Mouse (Mus musculus): ENCODE results near the gene Tmem199. TPM values are rescaled to one million over a fixed set of nuclear protein-coding genes. Genes with fewer than 3 reads are reported as not detected.

Gene Tmem199
- polyA plus RNA-seq, 1 experiment = not detected

DNA sequence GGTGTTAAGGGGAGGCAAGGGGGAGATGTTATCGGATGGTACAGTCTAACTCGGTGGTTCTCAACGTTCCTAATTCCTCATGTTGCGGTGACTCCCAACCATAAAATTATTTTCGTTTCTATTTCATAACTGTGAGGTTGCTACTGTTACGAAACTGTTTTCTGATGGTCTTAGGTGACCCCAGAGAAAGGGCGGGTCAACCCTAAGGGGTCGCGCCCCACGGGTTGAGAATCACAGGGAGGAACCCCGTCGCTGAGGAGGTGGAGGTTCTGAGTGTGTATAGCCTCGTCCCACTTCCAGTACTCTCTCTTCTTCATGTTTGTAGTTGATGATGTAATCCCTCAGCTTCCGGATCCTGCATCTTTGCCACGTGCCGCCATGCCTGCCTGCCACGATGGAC lies 53.2 kb downstream of the Tmem199 start:
- Histone ChIP-seq H3K27ac (ENCODE audit: insufficient read depth, low read depth, low read length) (no peak overlapping the region), H3K4me3 (ENCODE audit: insufficient read depth, low read depth, low read length) (no peak overlapping the region), H3K4me1 (ENCODE audit: control insufficient read depth, insufficient read depth, low read length) (no peaks in the 10 kb centered on the region; the same call in 1 of the 2 replicates)
- TF ChIP-seq POLR2A (IDR thresholded peaks at IDR 0.05; ENCODE audit: insufficient read depth, low read depth, low read length) (no peak), CTCF (IDR thresholded peaks at IDR 0.05; ENCODE audit: insufficient read depth, low read depth, low read length) (no peak)
- WGBS = 84% methylated on average over 17 of the region's 17 CpGs

Other genes starting within 250 kb of the Tmem199 start
- gene BC030499, start 221.3 kb downstream of the Tmem199 start, polyA plus RNA-seq (2012; ENCODE audit: insufficient read depth, insufficient read length, low replicate concordance, missing spikeins) = not detected in 2 replicates
- gene Spag5, start 210.6 kb downstream of the Tmem199 start, polyA plus RNA-seq (2012; ENCODE audit: insufficient read depth, insufficient read length, low replicate concordance, missing spikeins) = not detected in 2 replicates
- gene Aldoc, start 189.2 kb downstream of the Tmem199 start, polyA plus RNA-seq (2012; ENCODE audit: insufficient read depth, insufficient read length, low replicate concordance, missing spikeins) = 410 and 562 TPM in 2 replicates
- gene Pigs, start 183.8 kb downstream of the Tmem199 start, polyA plus RNA-seq (2012; ENCODE audit: insufficient read depth, insufficient read length, low replicate concordance, missing spikeins) = not detected in 2 replicates
- gene Unc119, start 168.7 kb downstream of the Tmem199 start, polyA plus RNA-seq (2012; ENCODE audit: insufficient read depth, insufficient read length, low replicate concordance, missing spikeins) = not detected in 2 replicates
- not detected in 2 replicates for gene Foxn1, start 125.6 kb downstream of the Tmem199 start, polyA plus RNA-seq (2012; ENCODE audit: insufficient read depth, insufficient read length, low replicate concordance, missing spikeins)
- not detected in 2 replicates for gene Slc13a2, start 90.0 kb downstream of the Tmem199 start, polyA plus RNA-seq (2012; ENCODE audit: insufficient read depth, insufficient read length, low replicate concordance, missing spikeins)
- not detected in 2 replicates for gene Slc46a1, start 46.5 kb downstream of the Tmem199 start, polyA plus RNA-seq (2012; ENCODE audit: insufficient read depth, insufficient read length, low replicate concordance, missing spikeins)
- gene Sarm1, start 14.4 kb downstream of the Tmem199 start, polyA plus RNA-seq (2012; ENCODE audit: insufficient read depth, insufficient read length, low replicate concordance, missing spikeins) = not detected in 2 replicates
- not detected in 2 replicates for gene Vtn, start 13.1 kb downstream of the Tmem199 start, polyA plus RNA-seq (2012; ENCODE audit: insufficient read depth, insufficient read length, low replicate concordance, missing spikeins)
- not detected in 2 replicates for gene Sebox, start 8.7 kb downstream of the Tmem199 start, polyA plus RNA-seq (2012; ENCODE audit: insufficient read depth, insufficient read length, low replicate concordance, missing spikeins)
- gene Poldip2, start within 50 bp of the Tmem199 start, polyA plus RNA-seq (2012; ENCODE audit: insufficient read depth, insufficient read length, low replicate concordance, missing spikeins) = not detected in 2 replicates
- gene Tnfaip1, start 24.2 kb upstream of the Tmem199 start, polyA plus RNA-seq (2012; ENCODE audit: insufficient read depth, insufficient read length, low replicate concordance, missing spikeins) = not detected in 2 replicates
- not detected in 2 replicates for gene Ift20, start 24.2 kb upstream of the Tmem199 start, polyA plus RNA-seq (2012; ENCODE audit: insufficient read depth, insufficient read length, low replicate concordance, missing spikeins)
- not detected in 2 replicates for gene Tmem97, start 38.6 kb upstream of the Tmem199 start, polyA plus RNA-seq (2012; ENCODE audit: insufficient read depth, insufficient read length, low replicate concordance, missing spikeins)
- not detected in 2 replicates for gene Nlk, start 185.2 kb upstream of the Tmem199 start, polyA plus RNA-seq (2012; ENCODE audit: insufficient read depth, insufficient read length, low replicate concordance, missing spikeins)
- not detected in 2 replicates for gene Ccnq, start 239.6 kb upstream of the Tmem199 start, polyA plus RNA-seq (2012; ENCODE audit: insufficient read depth, insufficient read length, low replicate concordance, missing spikeins)